Mouse (Mus musculus) forebrain, embryonic 11.5 days (tissue): ENCODE data around the gene Exph5. TPM values are rescaled to one million over a fixed set of nuclear protein-coding genes. Genes with fewer than 3 reads are reported as not detected.

Experiments
- ATAC-seq: fragments of 200-750 bp; cut with Nextera tagmentation; replicated peaks from 2 replicates; pipeline ENCODE4 v1.8.0; 2017; ENCODE audit warnings: moderate TSS enrichment; ENCODE audit not compliant: low FRiP score
- DNase-seq: peaks from one replicate; pipeline ENCODE4 v3.0.0-alpha.2; 2017; ENCODE audit warnings: low spot score
- H3K27ac ChIP-seq: fragments of 300-500 bp; sonication (generic); 2 replicates; pipeline ENCODE4 v1.5.1; 2014; ENCODE audit warnings: low read depth, low read length
- H3K27me3 ChIP-seq: fragments of 300-500 bp; sonication (generic); 2 replicates; pipeline ENCODE4 v1.6.1; 2014; ENCODE audit warnings: mild to moderate bottlenecking, low read length, mixed read lengths; ENCODE audit not compliant: control insufficient read depth, insufficient read depth
- H3K36me3 ChIP-seq: fragments of 300-500 bp; sonication (generic); 2 replicates; pipeline ENCODE4 v1.6.1; 2014; ENCODE audit warnings: mild to moderate bottlenecking, low read length, moderate library complexity, mixed read lengths; ENCODE audit not compliant: control insufficient read depth, insufficient read depth
- H3K4me1 ChIP-seq: fragments of 300-500 bp; sonication (generic); replicated peaks from 2 replicates; pipeline ENCODE4 v1.6.1; 2014; ENCODE audit warnings: low read length, mixed read lengths; ENCODE audit not compliant: control insufficient read depth, insufficient read depth
- H3K4me2 ChIP-seq: fragments of 300-500 bp; sonication (generic); 2 replicates; pipeline ENCODE4 v1.6.1; 2014; ENCODE audit warnings: low read depth, mild to moderate bottlenecking, low read length, moderate library complexity, mixed read lengths; ENCODE audit not compliant: severe bottlenecking
- H3K4me3 ChIP-seq: fragments of 300-500 bp; sonication (generic); 2 replicates; pipeline ENCODE4 v1.5.1; 2014; ENCODE audit warnings: low read depth, low read length
- H3K9ac ChIP-seq: fragments of 300-500 bp; sonication (generic); 2 replicates; pipeline ENCODE4 v1.6.1; 2014; ENCODE audit warnings: low read length
- H3K9me3 ChIP-seq: fragments of 300-500 bp; sonication (generic); 2 replicates; pipeline ENCODE4 v1.6.1; 2016; ENCODE audit warnings: low read length, mixed read lengths; ENCODE audit not compliant: control insufficient read depth
- WGBS: fragments of 180-500 bp; shearing (Covaris S2); extraction: QIAGEN DNeasy Blood & Tissue Kit; methylation state at CpG from one replicate; pipeline ENCODE4 v1.1.7; 2014; 5-methylcytosine and 5-hydroxymethylcytosine counted together
- polyA plus RNA-seq: library from polyadenylated mRNA; unstranded; fragments of >200 nt; fragmentation: Nextera tagmentation; extraction: Ambion mirVana; gene quantifications from 2 replicates; pipeline ENCODE4 v1.2.1, GENCODE M21; 2014

The Exph5 gene
- polyA plus RNA-seq, 1 experiment from 2014 or later, result 0.64 TPM

- H3K27ac ChIP-seq, result peak within 1 kb of the TSS; percentile 62
- DNase-seq, result peak; percentile 87
- under 1% methylated on average over 72 of the region's 75 CpGs for WGBS
- H3K9me3 ChIP-seq, result no peaks in the 10 kb centered on the region
- no peaks in the 10 kb centered on the region for H3K27me3 ChIP-seq
- no peaks in the 10 kb centered on the region for H3K36me3 ChIP-seq
- H3K4me3 ChIP-seq, result peak within 1 kb of the TSS; percentile 65
- peak within 1 kb of the TSS; percentile 96 for H3K4me2 ChIP-seq
- ATAC-seq, result peak; percentile 97
- peak within 1 kb of the TSS; percentile 88 for H3K9ac ChIP-seq
- H3K4me1 ChIP-seq, result no peaks in the 10 kb centered on the region; the same call in 1 of the 2 replicates
Measured at GRCm38 (mm10) chr9:53383951-53384866, 82.7 kb downstream of the Exph5 start, which contains the start of gene Kdelc2. TSS of gene Kdelc2 (plus strand) at chr9:53384025.

DNA sequence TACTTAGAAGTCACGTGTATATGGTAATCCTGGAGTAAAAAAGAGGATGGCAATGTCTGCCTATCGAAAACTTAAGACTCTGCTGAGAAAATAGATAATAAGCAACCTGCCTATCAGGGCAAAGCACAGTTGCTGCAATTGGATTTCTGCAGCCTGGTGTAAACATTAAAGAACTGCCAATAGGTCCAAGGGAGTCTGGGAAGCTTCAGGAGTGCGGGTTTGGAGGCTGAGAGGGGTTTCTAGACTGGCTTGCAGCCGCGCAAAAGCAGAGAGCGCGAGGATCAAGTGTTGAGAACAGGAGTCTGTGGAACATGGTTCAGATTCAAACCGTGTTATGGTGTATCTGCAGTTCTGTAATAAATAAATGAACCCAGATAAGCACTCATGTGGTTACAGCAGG lies 83.4 kb downstream of the Exph5 start:
- H3K27me3 ChIP-seq, result no peaks in the 10 kb centered on the region
- peak overlapping the region; percentile 96 for H3K4me2 ChIP-seq
- peak; percentile 23 for ATAC-seq
- DNase-seq, result no peak
- peak overlapping the region; percentile 65 for H3K4me3 ChIP-seq
- H3K9ac ChIP-seq, result peak overlapping the region; percentile 88
- no peaks in the 10 kb centered on the region for H3K36me3 ChIP-seq
- H3K4me1 ChIP-seq, result no peaks in the 10 kb centered on the region; the same call in 1 of the 2 replicates
- 12% methylated on average over 8 of the region's 8 CpGs for WGBS
- no peak overlapping the region; the same call in 1 of the 2 replicates for H3K27ac ChIP-seq
- H3K9me3 ChIP-seq, result no peaks in the 10 kb centered on the region

GRCm38 (mm10) chr9:53387431-53387830 lies 86.0 kb downstream of the Exph5 start:
- Histone ChIP-seq H3K4me1 (no peaks in the 10 kb centered on the region; the same call in 1 of the 2 replicates), H3K36me3 (no peaks in the 10 kb centered on the region), H3K9ac (no peak overlapping the region), H3K27ac (no peak overlapping the region), H3K4me2 (no peak overlapping the region), H3K27me3 (no peaks in the 10 kb centered on the region), H3K9me3 (no peaks in the 10 kb centered on the region), H3K4me3 (no peak overlapping the region)
- ATAC-seq (no peak), DNase-seq (no peak)
- WGBS, result 78% methylated on average over 2 of the region's 2 CpGs

DNA sequence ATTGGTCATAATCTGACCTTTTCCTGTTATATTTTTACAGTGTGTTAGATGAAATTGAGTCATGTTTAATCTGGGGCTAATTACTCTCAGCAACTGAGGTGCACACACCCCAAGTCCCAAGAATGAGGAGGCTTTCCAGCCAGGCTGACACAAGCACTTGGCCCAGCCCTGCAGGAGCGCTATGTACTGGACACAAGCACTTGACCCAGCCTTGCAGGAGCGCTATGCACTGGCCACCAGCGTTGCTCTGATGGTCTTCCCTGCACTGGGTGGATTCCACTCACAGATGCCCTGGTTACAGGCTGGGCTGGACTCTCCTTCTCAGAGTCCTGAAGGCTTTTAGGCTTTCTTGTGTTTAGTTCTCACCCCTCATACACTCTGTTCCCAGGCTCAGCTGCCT lies 87.6 kb downstream of the Exph5 start:
- H3K9me3 ChIP-seq, result no peaks in the 10 kb centered on the region
- H3K36me3 ChIP-seq, result no peaks in the 10 kb centered on the region
- no peak overlapping the region for H3K4me2 ChIP-seq
- no peak for ATAC-seq
- H3K27me3 ChIP-seq, result no peaks in the 10 kb centered on the region
- H3K9ac ChIP-seq, result no peak overlapping the region
- WGBS, result 82% methylated on average over 3 of the region's 3 CpGs
- H3K4me1 ChIP-seq, result no peaks in the 10 kb centered on the region; the same call in 1 of the 2 replicates
- no peak overlapping the region for H3K4me3 ChIP-seq
- H3K27ac ChIP-seq, result no peak overlapping the region
- no peak for DNase-seq

DNA sequence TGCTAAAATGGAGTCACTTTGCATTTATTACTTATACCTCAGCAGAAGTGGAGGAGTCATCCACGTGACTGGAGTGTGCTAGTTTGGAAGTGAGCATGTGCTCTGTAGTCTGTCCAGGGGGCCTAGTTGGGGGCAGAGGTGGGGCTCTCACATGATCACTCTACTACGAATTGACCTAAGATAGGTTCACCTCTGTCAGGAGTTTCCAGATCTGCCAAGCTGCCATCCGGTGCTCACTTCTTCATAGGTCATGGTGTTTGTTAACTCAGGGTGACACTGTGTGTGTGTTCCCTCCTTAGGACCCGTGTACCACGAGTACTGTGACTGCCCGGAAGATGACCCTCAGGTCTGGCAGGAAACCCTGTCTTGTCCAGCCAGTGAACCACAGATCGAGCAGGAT lies 88.7 kb downstream of the Exph5 start:
- Histone ChIP-seq H3K4me1 (no peaks in the 10 kb centered on the region), H3K36me3 (no peaks in the 10 kb centered on the region), H3K27me3 (no peaks in the 10 kb centered on the region), H3K4me3 (no peak overlapping the region), H3K9ac (no peak overlapping the region), H3K27ac (no peak overlapping the region), H3K9me3 (no peaks in the 10 kb centered on the region), H3K4me2 (no peak overlapping the region)
- DNase-seq (no peak), ATAC-seq (no peak)
- 84% methylated on average over 7 of the region's 7 CpGs for WGBS

DNA sequence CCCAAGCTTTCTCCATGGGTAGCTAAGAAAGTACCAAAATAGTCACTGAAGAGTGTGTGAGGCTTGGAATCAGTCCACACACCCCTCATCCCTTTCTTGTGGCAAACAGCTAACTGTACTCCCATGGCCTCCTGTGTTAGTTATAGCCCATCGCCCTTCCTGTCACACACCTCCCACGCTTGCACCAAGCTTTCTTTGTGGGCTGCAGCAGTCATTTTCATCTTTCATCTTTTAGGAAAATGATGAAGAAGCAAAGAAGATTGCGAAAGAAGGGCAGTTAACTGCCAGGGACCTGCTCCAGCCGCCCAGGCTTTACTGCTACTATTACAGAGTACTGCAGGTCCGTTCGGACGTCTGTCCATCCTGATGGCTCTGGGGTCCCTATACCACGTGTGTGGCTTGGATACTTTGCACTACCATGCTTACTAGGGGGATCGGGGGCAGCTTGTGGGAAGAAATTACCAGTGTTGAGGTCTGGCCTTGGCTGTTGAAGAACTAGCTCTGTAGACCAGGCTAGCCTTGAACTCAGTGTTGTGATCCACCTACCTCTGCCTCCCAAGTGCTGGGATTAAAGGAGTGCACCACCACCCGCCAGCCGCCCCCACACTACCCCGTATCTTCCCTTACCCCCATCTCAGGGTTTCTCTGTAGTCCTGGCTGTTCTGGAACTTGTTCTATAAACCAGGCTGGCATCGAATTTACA lies 96.4 kb downstream of the Exph5 start:
- ATAC-seq, result no peak
- WGBS, result 87% methylated on average over 13 of the region's 13 CpGs
- Histone ChIP-seq H3K27ac (no peak overlapping the region), H3K36me3 (no peaks in the 10 kb centered on the region), H3K4me2 (no peak overlapping the region), H3K27me3 (no peaks in the 10 kb centered on the region), H3K9me3 (no peaks in the 10 kb centered on the region), H3K4me3 (no peak overlapping the region), H3K9ac (no peak overlapping the region), H3K4me1 (no peaks in the 10 kb centered on the region)
- DNase-seq, result no peak

GRCm38 (mm10) chr9:53398388-53398700 lies 96.9 kb downstream of the Exph5 start:
- no peak overlapping the region for H3K4me2 ChIP-seq
- H3K9ac ChIP-seq, result no peak overlapping the region
- no peak overlapping the region for H3K27ac ChIP-seq
- ATAC-seq (0 out of 2 replicates have a peak, but pooled peaks have one; percentile 39), DNase-seq (peak; percentile 67)
- WGBS, result 11% methylated on average over 5 of the region's 5 CpGs
- no peaks in the 10 kb centered on the region for H3K4me1 ChIP-seq
- no peaks in the 10 kb centered on the region for H3K27me3 ChIP-seq
- no peaks in the 10 kb centered on the region for H3K9me3 ChIP-seq
- H3K36me3 ChIP-seq, result no peaks in the 10 kb centered on the region
- H3K4me3 ChIP-seq, result no peak overlapping the region

DNA sequence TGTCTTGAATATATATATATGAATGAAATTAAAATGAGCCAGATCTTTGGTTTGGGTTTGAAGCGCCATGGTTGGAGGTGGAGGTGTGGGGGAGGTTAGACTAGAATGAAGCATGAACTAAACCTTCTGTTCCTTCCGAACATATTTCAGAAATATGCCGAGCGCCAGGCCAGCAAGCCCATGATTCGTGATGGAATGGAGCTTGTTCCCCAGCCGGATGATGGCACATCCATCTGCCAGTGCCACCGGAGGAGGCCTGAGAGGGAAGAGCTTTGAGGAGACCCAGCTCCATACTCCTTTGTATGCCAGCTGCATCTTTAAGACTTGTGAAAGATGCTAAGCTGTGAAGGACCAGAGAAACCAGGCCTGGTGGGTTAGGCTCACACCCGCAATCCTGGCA lies 98.1 kb downstream of the Exph5 start:
- H3K4me2 ChIP-seq, result no peak overlapping the region
- no peaks in the 10 kb centered on the region for H3K27me3 ChIP-seq
- no peaks in the 10 kb centered on the region for H3K9me3 ChIP-seq
- no peak overlapping the region for H3K27ac ChIP-seq
- no peak overlapping the region for H3K4me3 ChIP-seq
- no peaks in the 10 kb centered on the region for H3K4me1 ChIP-seq
- WGBS, result 92% methylated on average over 8 of the region's 8 CpGs
- H3K9ac ChIP-seq, result no peak overlapping the region
- DNase-seq, result no peak
- ATAC-seq, result no peak
- no peaks in the 10 kb centered on the region for H3K36me3 ChIP-seq
